Mouse (Mus musculus): Measurements from ENCODE around the gene Dtl. TPM values are rescaled to one million over a fixed set of nuclear protein-coding genes. Genes with fewer than 3 reads are reported as not detected.

The Dtl gene
- polyA plus RNA-seq, 1 experiment = 8.0 TPM

- DNase-seq (ENCODE audit: low read depth) = no peak
- TF ChIP-seq CTCF (IDR thresholded peaks at IDR 0.05; ENCODE audit: borderline replicate concordance, extremely low read depth, insufficient read depth, insufficient read length) = no peak
- no peak for TF ChIP-seq POLR2A (IDR thresholded peaks at IDR 0.05; ENCODE audit: borderline replicate concordance, extremely low read depth, insufficient read depth, insufficient read length, poor library complexity, severe bottlenecking)
Observed at GRCm38 (mm10) chr1:191494303-191494655, 81.1 kb downstream of the Dtl start.

- no peak for TF ChIP-seq POLR2A (IDR thresholded peaks at IDR 0.05; ENCODE audit: borderline replicate concordance, extremely low read depth, insufficient read depth, insufficient read length, poor library complexity, severe bottlenecking)
- TF ChIP-seq CTCF (IDR thresholded peaks at IDR 0.05; ENCODE audit: borderline replicate concordance, extremely low read depth, insufficient read depth, insufficient read length) = no peak
- DNase-seq (ENCODE audit: low read depth) = no peak
Observed at GRCm38 (mm10) chr1:191493476-191494302, 81.7 kb downstream of the Dtl start.

- no peak for DNase-seq (ENCODE audit: low read depth)
- no peak for TF ChIP-seq CTCF (IDR thresholded peaks at IDR 0.05; ENCODE audit: borderline replicate concordance, extremely low read depth, insufficient read depth, insufficient read length)
- TF ChIP-seq POLR2A (IDR thresholded peaks at IDR 0.05; ENCODE audit: borderline replicate concordance, extremely low read depth, insufficient read depth, insufficient read length, poor library complexity, severe bottlenecking) = no peak
Observed at GRCm38 (mm10) chr1:191490446-191490845, 84.9 kb downstream of the Dtl start.

Other genes starting within 250 kb of the Dtl start
- gene Tmem206, start 249.6 kb downstream of the Dtl start, polyA plus RNA-seq (2012; rRNA removed) = 30.7 and 35.6 TPM in 2 replicates
- 15.9 and 16.8 TPM in 2 replicates for gene Ppp2r5a, start 172.3 kb downstream of the Dtl start, polyA plus RNA-seq (2012; rRNA removed)
- gene Ints7, start 92 bp upstream of the Dtl start, polyA plus RNA-seq (2012; rRNA removed) = 48.7 and 50.8 TPM in 2 replicates
- gene Lpgat1, start 142.3 kb upstream of the Dtl start, polyA plus RNA-seq (2012; rRNA removed) = 26.4 and 36.8 TPM in 2 replicates
- 6.8 and 8.6 TPM in 2 replicates for gene Nek2, start 245.9 kb upstream of the Dtl start, polyA plus RNA-seq (2012; rRNA removed)

All from brain, embryonic 14.5 days (tissue).